Mouse (Mus musculus): ENCODE results near the gene Adamtsl2.

DNA sequence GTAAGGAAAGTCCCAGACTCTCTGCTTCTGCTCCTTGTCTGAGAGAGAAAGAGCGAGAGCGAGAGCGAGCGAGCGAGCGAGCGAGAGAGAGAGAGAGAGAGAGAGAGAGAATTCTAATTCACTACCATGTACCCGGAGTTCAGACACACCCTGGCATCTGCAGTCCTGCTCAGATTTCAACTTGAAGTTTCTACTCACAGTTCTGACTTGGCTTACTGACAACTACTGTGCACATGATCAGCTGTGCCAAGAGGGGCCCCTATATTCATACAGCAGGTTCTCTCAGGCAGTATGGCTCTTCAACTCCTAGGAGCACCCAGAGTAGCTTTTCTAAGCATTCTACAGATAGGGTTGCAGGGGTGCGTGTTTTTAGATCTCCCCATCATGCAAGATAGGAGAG is 20.0 kb upstream of the Adamtsl2 start:
- TF ChIP-seq POLR2A (IDR thresholded peaks at IDR 0.05; ENCODE audit: borderline replicate concordance, low read depth, low read length): no peak
- TF ChIP-seq CTCF (IDR thresholded peaks at IDR 0.05; ENCODE audit: low read depth, low read length): no peak
